Mouse (Mus musculus) spleen, adult 2 months (tissue): ENCODE data around the gene Tmem104.

Experiments
- CTCF ChIP-seq: fragments of 200-500 bp; IDR thresholded peaks from 2 replicates; pipeline ENCODE4 v1.5.1; 2011; ENCODE audit warnings: mild to moderate bottlenecking, inconsistent platforms; ENCODE audit not compliant: insufficient read depth, insufficient read length, insufficient replicate concordance; ENCODE audit errors: extremely low read depth
- POLR2A ChIP-seq: fragments of 200-500 bp; IDR thresholded peaks from 2 replicates; pipeline ENCODE4 v1.6.1; 2011; ENCODE audit warnings: low read depth, low read length, inconsistent platforms

DNA sequence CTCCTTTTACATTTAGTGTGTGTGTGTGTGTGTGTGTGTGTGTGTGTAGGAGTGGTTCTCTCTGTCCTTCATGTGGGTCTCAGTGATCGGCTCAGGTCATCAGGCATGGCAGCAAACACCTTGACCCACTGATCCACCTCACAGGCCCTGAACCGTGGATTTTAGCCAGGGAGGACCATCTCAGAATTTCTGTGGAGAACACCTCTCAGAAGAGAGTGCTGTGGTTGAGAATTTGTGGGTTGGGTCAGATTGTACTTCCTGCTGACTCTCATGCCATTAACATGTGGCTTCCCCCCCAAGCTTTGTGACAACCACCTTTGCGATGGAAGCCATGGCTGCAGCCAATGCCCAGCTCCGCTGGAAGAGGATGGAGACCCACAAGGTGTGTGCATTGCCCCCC, 13.2 kb downstream of the Tmem104 start:
- no peak for TF ChIP-seq CTCF
- TF ChIP-seq POLR2A = no peak
